Mouse (Mus musculus) heart, postnatal 0 days (tissue): Measurements from ENCODE around the gene Rasa4.

ENCODE experiments used
- CTCF ChIP-seq: IDR thresholded peaks from 2 replicates; pipeline ENCODE4 v1.5.1; 2016; ENCODE audit warnings: antibody characterized with exemption, control low read depth, low read depth
- EP300 ChIP-seq: IDR thresholded peaks from 2 replicates; pipeline ENCODE4 v1.6.1; 2016; ENCODE audit warnings: antibody characterized with exemption, low read depth

- TF ChIP-seq CTCF (no peak), EP300 (no peak)
These were observed 8.2 kb downstream of the Rasa4 start for GRCm38 (mm10) chr5:136091927-136092326.
